Mouse (Mus musculus): Measurements from ENCODE around the gene Mettl23. TPM values are rescaled to one million over a fixed set of nuclear protein-coding genes. Genes with fewer than 3 reads are reported as not detected.

Mettl23 gene
- polyA plus RNA-seq, 1 experiment: 34.0 TPM

DNA sequence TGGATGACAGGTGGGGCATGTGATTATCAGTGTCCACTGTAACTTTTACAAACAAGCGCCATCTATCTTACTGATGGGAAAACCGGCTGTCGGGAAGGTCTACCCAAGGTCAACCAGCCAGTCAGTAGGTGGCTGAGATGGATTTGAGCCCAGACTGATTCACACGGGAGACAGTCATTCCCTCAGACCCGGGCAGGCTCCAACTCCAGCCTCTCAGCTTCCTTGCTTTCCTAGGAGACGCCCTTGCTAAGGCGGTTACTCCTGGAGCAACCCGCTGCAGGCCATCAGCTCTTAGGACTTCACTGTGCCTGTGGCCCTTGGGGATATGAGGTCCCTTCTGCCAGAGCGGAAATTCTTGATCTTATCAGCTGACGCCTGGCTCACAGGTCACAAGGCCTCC is 21.4 kb downstream of the Mettl23 start:
- no peak for TF ChIP-seq MAX (IDR thresholded peaks at IDR 0.05; ENCODE audit: low read depth)
- TF ChIP-seq CEBPB (IDR thresholded peaks at IDR 0.05; ENCODE audit: insufficient read depth, poor library complexity, severe bottlenecking): no peak
- TF ChIP-seq POLR2AphosphoS2 (IDR thresholded peaks at IDR 0.05; ENCODE audit: insufficient read length, low read depth): no peak
- TF ChIP-seq MYOG (IDR thresholded peaks at IDR 0.05; ENCODE audit: control insufficient read depth in 1 of 3, insufficient read depth in 1 of 3, insufficient read length in 2 of 3, low read depth in 2 of 3): no peak
- no peak for TF ChIP-seq USF1 (IDR thresholded peaks at IDR 0.05; ENCODE audit: low read depth)
- TF ChIP-seq REST (IDR thresholded peaks at IDR 0.05; ENCODE audit: insufficient read depth, insufficient read length): no peak
- no peak for TF ChIP-seq MYOD1 (IDR thresholded peaks at IDR 0.05; ENCODE audit: control insufficient read depth in 1 of 3, insufficient read length in 2 of 3, low read depth in 2 of 3)
- TF ChIP-seq E2F4 (IDR thresholded peaks at IDR 0.05; ENCODE audit: insufficient read depth): no peak
- TF ChIP-seq TCF3 (IDR thresholded peaks at IDR 0.05; ENCODE audit: insufficient read length, low read depth): no peak
- no peak for TF ChIP-seq SRF (IDR thresholded peaks at IDR 0.05; ENCODE audit: control insufficient read depth, insufficient read length, low read depth)
- no peak for TF ChIP-seq POLR2A (IDR thresholded peaks at IDR 0.05; ENCODE audit: insufficient read length, low read depth)
- TF ChIP-seq TCF12 (IDR thresholded peaks at IDR 0.05; ENCODE audit: insufficient read depth, poor library complexity, severe bottlenecking): no peak
- no peak overlapping the region for H3ac ChIP-seq (ENCODE audit: control insufficient read depth, insufficient read length)
- H3K79me2 ChIP-seq (ENCODE audit: control insufficient read depth, insufficient read depth): no peaks in the 10 kb centered on the region
- H3K4me3 ChIP-seq: no peak overlapping the region
- H3K27me3 ChIP-seq (ENCODE audit: control insufficient read depth, insufficient read depth, insufficient read length): no peaks in the 10 kb centered on the region
- H3K36me3 ChIP-seq (ENCODE audit: control insufficient read depth, insufficient read depth): peaks cover 25% of the 10 kb centered on the region
- H3K4me2 ChIP-seq (ENCODE audit: low read depth): no peak overlapping the region

DNA sequence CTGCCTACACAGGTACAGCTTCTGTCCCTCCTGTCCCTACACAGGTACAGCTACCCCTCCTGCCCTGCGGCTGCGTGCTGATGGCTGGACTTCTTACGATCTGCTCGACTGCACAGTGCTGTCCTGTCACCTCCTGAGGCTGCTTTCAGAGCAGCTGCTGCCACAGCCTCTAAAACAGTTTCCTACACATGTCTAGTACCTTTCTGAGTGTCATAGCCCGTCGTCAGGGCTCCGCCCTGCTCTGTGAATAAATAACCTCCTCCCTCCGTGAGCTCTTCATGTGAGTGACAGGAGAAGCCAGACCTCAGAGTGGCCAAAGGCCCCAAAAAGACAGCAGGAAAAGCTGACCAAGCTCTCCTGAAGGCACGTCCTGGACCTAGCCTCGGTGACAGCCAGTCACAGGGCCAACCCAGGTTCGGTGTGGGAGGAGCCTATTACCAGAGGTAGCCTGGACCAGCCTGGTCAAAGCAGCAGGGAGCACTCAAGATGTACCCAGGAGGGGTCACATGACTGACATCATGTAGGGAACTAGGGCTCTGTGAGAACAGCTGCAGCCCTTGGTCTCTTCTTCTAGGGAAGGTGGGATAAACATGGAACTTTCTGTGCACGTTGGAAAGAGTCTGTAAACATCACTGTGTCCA is 23.0 kb downstream of the Mettl23 start:
- Histone ChIP-seq H3K4me2 (ENCODE audit: low read depth) (no peak overlapping the region), H3K79me2 (ENCODE audit: control insufficient read depth, insufficient read depth) (no peaks in the 10 kb centered on the region), H3K36me3 (ENCODE audit: control insufficient read depth, insufficient read depth) (peaks cover 11% of the 10 kb centered on the region), H3ac (ENCODE audit: control insufficient read depth, insufficient read length) (no peak overlapping the region), H3K4me3 (no peak overlapping the region), H3K27me3 (ENCODE audit: control insufficient read depth, insufficient read depth, insufficient read length) (no peaks in the 10 kb centered on the region)
- TF ChIP-seq MYOD1 (IDR thresholded peaks at IDR 0.05; ENCODE audit: control insufficient read depth in 1 of 3, insufficient read length in 2 of 3, low read depth in 2 of 3): no peak
- no peak for TF ChIP-seq TCF3 (IDR thresholded peaks at IDR 0.05; ENCODE audit: insufficient read length, low read depth)
- no peak for TF ChIP-seq REST (IDR thresholded peaks at IDR 0.05; ENCODE audit: insufficient read depth, insufficient read length)
- no peak for TF ChIP-seq USF1 (IDR thresholded peaks at IDR 0.05; ENCODE audit: low read depth)
- TF ChIP-seq MYOG (IDR thresholded peaks at IDR 0.05; ENCODE audit: control insufficient read depth in 1 of 3, insufficient read depth in 1 of 3, insufficient read length in 2 of 3, low read depth in 2 of 3): no peak
- TF ChIP-seq POLR2AphosphoS2 (IDR thresholded peaks at IDR 0.05; ENCODE audit: insufficient read length, low read depth): no peak
- no peak for TF ChIP-seq SRF (IDR thresholded peaks at IDR 0.05; ENCODE audit: control insufficient read depth, insufficient read length, low read depth)
- TF ChIP-seq TCF12 (IDR thresholded peaks at IDR 0.05; ENCODE audit: insufficient read depth, poor library complexity, severe bottlenecking): no peak
- no peak for TF ChIP-seq CEBPB (IDR thresholded peaks at IDR 0.05; ENCODE audit: insufficient read depth, poor library complexity, severe bottlenecking)
- no peak for TF ChIP-seq MAX (IDR thresholded peaks at IDR 0.05; ENCODE audit: low read depth)
- no peak for TF ChIP-seq POLR2A (IDR thresholded peaks at IDR 0.05; ENCODE audit: insufficient read length, low read depth)
- TF ChIP-seq E2F4 (IDR thresholded peaks at IDR 0.05; ENCODE audit: insufficient read depth): no peak

DNA sequence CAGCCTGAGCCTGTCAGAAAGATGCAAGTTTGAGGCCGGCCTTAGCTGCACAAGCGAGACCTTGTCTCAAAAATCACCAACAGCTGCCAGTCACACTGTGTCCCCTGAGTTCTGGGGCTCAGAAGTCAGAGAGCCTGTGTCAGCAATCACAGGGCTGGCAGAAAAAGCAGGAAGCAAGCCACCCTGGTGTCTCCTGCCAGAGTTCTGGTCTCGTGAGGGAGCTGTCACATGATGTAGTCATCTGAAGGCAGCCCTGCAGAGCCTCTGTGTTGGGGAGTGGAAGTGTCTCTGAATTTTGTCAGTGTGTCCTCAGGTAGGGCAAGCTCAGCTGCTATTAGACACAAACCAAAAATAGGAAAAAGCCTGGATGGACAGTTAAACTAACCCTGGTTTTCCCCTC is 25.1 kb downstream of the Mettl23 start:
- Histone ChIP-seq H3ac (ENCODE audit: control insufficient read depth, insufficient read length) (no peak overlapping the region), H3K36me3 (ENCODE audit: control insufficient read depth, insufficient read depth) (peaks cover 7% of the 10 kb centered on the region), H3K4me3 (no peak overlapping the region), H3K79me2 (ENCODE audit: control insufficient read depth, insufficient read depth) (no peaks in the 10 kb centered on the region), H3K4me2 (ENCODE audit: low read depth) (no peak overlapping the region), H3K27me3 (ENCODE audit: control insufficient read depth, insufficient read depth, insufficient read length) (no peaks in the 10 kb centered on the region)
- TF ChIP-seq CEBPB (IDR thresholded peaks at IDR 0.05; ENCODE audit: insufficient read depth, poor library complexity, severe bottlenecking) (no peak), TCF12 (IDR thresholded peaks at IDR 0.05; ENCODE audit: insufficient read depth, poor library complexity, severe bottlenecking) (no peak), MAX (IDR thresholded peaks at IDR 0.05; ENCODE audit: low read depth) (no peak), E2F4 (IDR thresholded peaks at IDR 0.05; ENCODE audit: insufficient read depth) (no peak)

DNA sequence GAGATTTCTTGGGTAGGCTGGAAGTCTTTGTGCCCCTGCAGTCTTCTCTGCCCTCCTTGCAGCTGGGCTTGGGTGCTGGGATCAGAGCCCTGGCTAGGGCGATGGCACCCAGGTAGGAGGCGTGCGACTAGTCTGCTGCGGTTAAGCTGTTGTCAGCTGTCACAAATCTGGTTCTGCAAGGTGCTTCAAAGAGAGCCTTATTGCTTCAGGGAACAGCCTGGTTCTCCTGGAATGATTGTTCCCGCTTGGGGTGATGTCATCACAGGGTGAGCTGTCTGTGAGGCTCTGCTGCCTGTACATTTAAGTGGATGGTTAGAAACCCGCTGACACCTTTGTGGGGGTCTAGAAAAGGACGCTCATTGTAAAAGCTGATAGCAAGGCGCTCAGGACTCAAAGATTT is 26.1 kb downstream of the Mettl23 start:
- H3K79me2 ChIP-seq (ENCODE audit: control insufficient read depth, insufficient read depth): no peaks in the 10 kb centered on the region
- peaks cover 13% of the 10 kb centered on the region for H3K36me3 ChIP-seq (ENCODE audit: control insufficient read depth, insufficient read depth)
- H3ac ChIP-seq (ENCODE audit: control insufficient read depth, insufficient read length): no peak overlapping the region
- H3K4me2 ChIP-seq (ENCODE audit: low read depth): no peak overlapping the region
- TF ChIP-seq CEBPB (IDR thresholded peaks at IDR 0.05; ENCODE audit: insufficient read depth, poor library complexity, severe bottlenecking) (no peak), MAX (IDR thresholded peaks at IDR 0.05; ENCODE audit: low read depth) (no peak), POLR2AphosphoS2 (IDR thresholded peaks at IDR 0.05; ENCODE audit: insufficient read length, low read depth) (no peak), MYOD1 (IDR thresholded peaks at IDR 0.05; ENCODE audit: control insufficient read depth in 1 of 3, insufficient read length in 2 of 3, low read depth in 2 of 3) (no peak), TCF12 (IDR thresholded peaks at IDR 0.05; ENCODE audit: insufficient read depth, poor library complexity, severe bottlenecking) (no peak), TCF3 (IDR thresholded peaks at IDR 0.05; ENCODE audit: insufficient read length, low read depth) (no peak), MYOG (IDR thresholded peaks at IDR 0.05; ENCODE audit: control insufficient read depth in 1 of 3, insufficient read depth in 1 of 3, insufficient read length in 2 of 3, low read depth in 2 of 3) (no peak), SRF (IDR thresholded peaks at IDR 0.05; ENCODE audit: control insufficient read depth, insufficient read length, low read depth) (no peak), USF1 (IDR thresholded peaks at IDR 0.05; ENCODE audit: low read depth) (no peak)
- no peak overlapping the region for H3K4me3 ChIP-seq
- H3K27me3 ChIP-seq (ENCODE audit: control insufficient read depth, insufficient read depth, insufficient read length): no peaks in the 10 kb centered on the region

DNA sequence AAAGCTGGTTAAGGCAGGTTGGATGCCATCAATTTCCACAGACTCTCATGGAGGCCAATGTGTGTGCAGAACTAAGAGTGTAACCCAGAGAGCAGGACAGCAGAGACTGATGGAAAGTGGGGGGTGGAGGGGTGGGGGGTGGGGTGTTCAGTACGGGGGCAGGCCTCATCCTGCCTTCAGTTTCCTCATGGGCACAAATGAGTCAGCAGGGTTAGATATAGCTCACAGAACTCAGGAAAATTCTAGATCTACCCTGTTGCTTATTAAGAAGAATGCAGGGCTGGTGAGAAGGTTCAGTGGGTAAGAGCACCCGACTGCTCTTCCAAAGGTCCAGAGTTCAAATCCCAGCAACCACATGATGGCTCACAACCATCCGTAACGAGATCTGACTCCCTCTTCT is 26.6 kb downstream of the Mettl23 start:
- TF ChIP-seq CEBPB (IDR thresholded peaks at IDR 0.05; ENCODE audit: insufficient read depth, poor library complexity, severe bottlenecking) (no peak), MYOG (IDR thresholded peaks at IDR 0.05; ENCODE audit: control insufficient read depth in 1 of 3, insufficient read depth in 1 of 3, insufficient read length in 2 of 3, low read depth in 2 of 3) (no peak), POLR2AphosphoS2 (IDR thresholded peaks at IDR 0.05; ENCODE audit: insufficient read length, low read depth) (no peak), MAX (IDR thresholded peaks at IDR 0.05; ENCODE audit: low read depth) (no peak), USF1 (IDR thresholded peaks at IDR 0.05; ENCODE audit: low read depth) (no peak), SRF (IDR thresholded peaks at IDR 0.05; ENCODE audit: control insufficient read depth, insufficient read length, low read depth) (no peak), TCF3 (IDR thresholded peaks at IDR 0.05; ENCODE audit: insufficient read length, low read depth) (no peak)
- Histone ChIP-seq H3K4me3 (no peak overlapping the region), H3K4me2 (ENCODE audit: low read depth) (no peak overlapping the region), H3ac (ENCODE audit: control insufficient read depth, insufficient read length) (no peak overlapping the region), H3K27me3 (ENCODE audit: control insufficient read depth, insufficient read depth, insufficient read length) (no peaks in the 10 kb centered on the region), H3K79me2 (ENCODE audit: control insufficient read depth, insufficient read depth) (no peaks in the 10 kb centered on the region), H3K36me3 (ENCODE audit: control insufficient read depth, insufficient read depth) (peaks cover 13% of the 10 kb centered on the region)

All from myocyte (in vitro differentiated cells).